Mouse (Mus musculus): Measurements from ENCODE around the gene Plbd1. TPM values are rescaled to one million over a fixed set of nuclear protein-coding genes. Genes with fewer than 3 reads are reported as not detected.

Gene Plbd1
- total RNA-seq, 1 experiment from 2014 or later: 101 TPM

Other genes with a start within 250 kb of the Plbd1 start
- gene E330021D16Rik, start 246.4 kb downstream of the Plbd1 start, total RNA-seq (2021): not detected in 2 replicates
- 82.0 and 103 TPM in 2 replicates for gene Atf7ip, start 155.8 kb downstream of the Plbd1 start, total RNA-seq (2021)
- gene Gucy2c, start 119.8 kb upstream of the Plbd1 start, total RNA-seq (2021): 0.08 and 0.22 TPM in 2 replicates
- 24.3 and 24.8 TPM in 2 replicates for gene Hist4h4, start 142.5 kb upstream of the Plbd1 start, total RNA-seq (2021)
- 124 TPM in 2 replicates for gene H2afj, start 146.3 kb upstream of the Plbd1 start, total RNA-seq (2021)
- gene BC049715, start 165.7 kb upstream of the Plbd1 start, total RNA-seq (2021): 0.38 and 1.1 TPM in 2 replicates
- gene Wbp11, start 166.3 kb upstream of the Plbd1 start, total RNA-seq (2021): 73.4 and 79.6 TPM in 2 replicates
- 0.22 and 0.38 TPM in 2 replicates for gene Smco3, start 173.5 kb upstream of the Plbd1 start, total RNA-seq (2021)
- gene Art4, start 195.8 kb upstream of the Plbd1 start, total RNA-seq (2021): 6.0 and 7.4 TPM in 2 replicates
- gene Mgp, start 213.9 kb upstream of the Plbd1 start, total RNA-seq (2021): 177 and 231 TPM in 2 replicates